8 mouse cellular contexts compared by ENCODE assay signal in genomic region chr9:11206829-11207228, GRCm38 (mm10).
DNase-seq lines count a peak whose midpoint lies in the region; ATAC-seq lines count a peak whose summit lies in the region.

No protein-coding gene starts in this region.

- H3K4me3 ChIP-seq in midbrain, embryonic 11.5 days (ENCODE audit: low read depth, low read length), result no peak overlapping the region
- no peak overlapping the region for H3K4me3 ChIP-seq in midbrain, embryonic 10.5 days
- no peak overlapping the region for H3K4me3 ChIP-seq in kidney, embryonic 15.5 days (replicated peaks)

- no peak overlapping the region for H3K4me2 ChIP-seq in midbrain, embryonic 11.5 days
- H3K4me2 ChIP-seq in kidney, embryonic 15.5 days, result no peak overlapping the region

- intact Hi-C loops in left cerebral cortex, postnatal 36 days (cut with DNase I), result no loop called here

- H3K9ac ChIP-seq in midbrain, embryonic 11.5 days (ENCODE audit: low read length), result no peak overlapping the region
- no peak overlapping the region for H3K9ac ChIP-seq in kidney, embryonic 15.5 days

- no peaks in the 10 kb centered on the region for H3K4me1 ChIP-seq in midbrain, embryonic 11.5 days (ENCODE audit: control insufficient read depth, insufficient read depth, low read length)
- no peaks in the 10 kb centered on the region for H3K4me1 ChIP-seq in midbrain, embryonic 10.5 days
- no peaks in the 10 kb centered on the region for H3K4me1 ChIP-seq in kidney, embryonic 15.5 days

- H3K27me3 ChIP-seq in midbrain, embryonic 11.5 days (ENCODE audit: control insufficient read depth, insufficient read depth, low read length), result no peaks in the 10 kb centered on the region
- no peaks in the 10 kb centered on the region for H3K27me3 ChIP-seq in midbrain, embryonic 10.5 days (ENCODE audit: low read depth, poor library complexity, severe bottlenecking)
- no peaks in the 10 kb centered on the region for H3K27me3 ChIP-seq in kidney, embryonic 15.5 days

- 80% methylated on average over 6 of the region's 6 CpGs for WGBS in midbrain, embryonic 11.5 days
- 84% methylated on average over 6 of the region's 6 CpGs for WGBS in midbrain, embryonic 10.5 days
- WGBS in kidney, embryonic 15.5 days, result 77% methylated on average over 6 of the region's 6 CpGs

- no peak overlapping the region for H3K27ac ChIP-seq in midbrain, embryonic 11.5 days (ENCODE audit: low read depth, low read length)
- no peak overlapping the region for H3K27ac ChIP-seq in midbrain, embryonic 10.5 days (replicated peaks)
- H3K27ac ChIP-seq in kidney, embryonic 15.5 days, result no peak overlapping the region

- ATAC-seq in midbrain, embryonic 11.5 days (ENCODE audit: low FRiP score), result peak; percentile 19; the same call in 1 of the 2 replicates
- ATAC-seq in kidney, embryonic 15.5 days (replicated peaks; ENCODE audit: low FRiP score), result no peak

- peak; percentile 85 for DNase-seq in midbrain, embryonic 11.5 days (ENCODE audit: low spot score, missing footprints)
- no peak for DNase-seq in midbrain, embryonic 10.5 days (ENCODE audit: low spot score)
- DNase-seq in frontal cortex, postnatal 14 days (ENCODE audit: low spot score in 2 of 2), result peak; percentile 6 to 20
- DNase-seq in left cerebral cortex, postnatal 36 days (ENCODE audit: low spot score in 2 of 2), result peak; percentile 32 to 43
- peak; percentile 72 for DNase-seq in telencephalon, adult 2 months (ENCODE audit: low read depth, low spot score)
- no peak for DNase-seq in lung, postnatal 36 days
- no peak for DNase-seq in lung, postnatal 10 days

- no peaks in the 10 kb centered on the region for H3K9me3 ChIP-seq in midbrain, embryonic 11.5 days (ENCODE audit: control insufficient read depth, low read length)
- no peaks in the 10 kb centered on the region for H3K9me3 ChIP-seq in midbrain, embryonic 10.5 days (replicated peaks)
- H3K9me3 ChIP-seq in kidney, embryonic 15.5 days (replicated peaks), result no peaks in the 10 kb centered on the region

- H3K36me3 ChIP-seq in midbrain, embryonic 11.5 days (ENCODE audit: control insufficient read depth, insufficient read depth, low read length), result no peaks in the 10 kb centered on the region
- no peaks in the 10 kb centered on the region for H3K36me3 ChIP-seq in midbrain, embryonic 10.5 days
- no peaks in the 10 kb centered on the region for H3K36me3 ChIP-seq in kidney, embryonic 15.5 days

Comparison
In these comparisons a context has a peak if more than half of its experiments do, and no peak if none do; other contexts are left out.
1. DNase-seq: peak in midbrain, embryonic 11.5 days (single experiment), frontal cortex, postnatal 14 days (2 of 2), left cerebral cortex, postnatal 36 days (2 of 2) and telencephalon, adult 2 months (single experiment); none in midbrain, embryonic 10.5 days (single experiment), lung, postnatal 36 days (single experiment) and lung, postnatal 10 days (single experiment).